Mouse (Mus musculus) stomach, embryonic 15.5 days (tissue): Measurements from ENCODE around the gene Thsd7a. TPM values are rescaled to one million over a fixed set of nuclear protein-coding genes. Genes with fewer than 3 reads are reported as not detected.

Experiments used
- ATAC-seq: fragments of 200-750 bp; cut with Nextera tagmentation; 2 replicates; pipeline ENCODE4 v1.8.0; 2017; ENCODE audit warnings: low read depth, moderate number of reproducible peaks, moderate TSS enrichment; ENCODE audit not compliant: insufficient read depth, low FRiP score
- H3K27ac ChIP-seq: fragments of 300-500 bp; sonication (generic); 2 replicates; pipeline ENCODE4 v1.5.1; 2015; ENCODE audit warnings: mild to moderate bottlenecking, inconsistent platforms
- H3K27me3 ChIP-seq: fragments of 300-500 bp; sonication (generic); replicated peaks from 2 replicates; pipeline ENCODE4 v1.6.1; 2015; ENCODE audit warnings: inconsistent platforms
- H3K36me3 ChIP-seq: fragments of 300-500 bp; sonication (generic); 2 replicates; pipeline ENCODE4 v1.6.1; 2015; ENCODE audit warnings: inconsistent platforms
- H3K4me1 ChIP-seq: fragments of 300-500 bp; sonication (generic); 2 replicates; pipeline ENCODE4 v1.6.1; 2015; ENCODE audit warnings: inconsistent platforms
- H3K4me2 ChIP-seq: fragments of 300-500 bp; sonication (generic); 2 replicates; pipeline ENCODE4 v1.6.1; 2015; ENCODE audit warnings: mild to moderate bottlenecking, inconsistent platforms
- H3K4me3 ChIP-seq: fragments of 300-500 bp; sonication (generic); replicated peaks from 2 replicates; pipeline ENCODE4 v1.5.1; 2015; ENCODE audit warnings: inconsistent platforms
- H3K9ac ChIP-seq: fragments of 300-500 bp; sonication (generic); 2 replicates; pipeline ENCODE4 v1.6.1; 2015; ENCODE audit warnings: inconsistent platforms
- H3K9me3 ChIP-seq: fragments of 300-500 bp; sonication (generic); 2 replicates; pipeline ENCODE4 v1.6.1; 2016; ENCODE audit warnings: inconsistent platforms
- WGBS: fragments of 180-500 bp; shearing (Covaris S2); methylation state at CpG from one replicate; pipeline ENCODE4 v1.1.7; 2015; 5-methylcytosine and 5-hydroxymethylcytosine counted together
- polyA plus RNA-seq: library from polyadenylated mRNA; unstranded; fragments of >200 nt; fragmentation: Nextera tagmentation; extraction: Ambion mirVana; gene quantifications from 2 replicates; pipeline ENCODE4 v1.2.1, GENCODE M21; 2015

Thsd7a gene
- polyA plus RNA-seq, 1 experiment from 2014 or later: 3.4 TPM

GRCm38 (mm10) chr6:12551176-12551575, 198.0 kb downstream of the Thsd7a start:
- Histone ChIP-seq H3K9ac (no peak overlapping the region), H3K4me3 (no peak overlapping the region), H3K9me3 (no peaks in the 10 kb centered on the region), H3K4me2 (no peak overlapping the region), H3K4me1 (no peaks in the 10 kb centered on the region), H3K27me3 (no peaks in the 10 kb centered on the region), H3K27ac (no peak overlapping the region), H3K36me3 (no peaks in the 10 kb centered on the region)
- 73% methylated on average over 3 of the region's 3 CpGs for WGBS
- ATAC-seq: no peak

- ATAC-seq: no peak
- Histone ChIP-seq H3K4me3 (no peak overlapping the region), H3K4me1 (no peaks in the 10 kb centered on the region), H3K9me3 (no peaks in the 10 kb centered on the region), H3K36me3 (no peaks in the 10 kb centered on the region), H3K9ac (no peak overlapping the region), H3K27me3 (no peaks in the 10 kb centered on the region), H3K4me2 (no peak overlapping the region), H3K27ac (no peak overlapping the region)
- WGBS: 74% methylated on average over 4 of the region's 4 CpGs
Measured at GRCm38 (mm10) chr6:12550054-12550655, 199.1 kb downstream of the Thsd7a start.

- no peak overlapping the region for H3K4me3 ChIP-seq
- no peak overlapping the region for H3K9ac ChIP-seq
- no peak overlapping the region for H3K4me2 ChIP-seq
- H3K9me3 ChIP-seq: no peaks in the 10 kb centered on the region
- WGBS: 41% methylated on average over 5 of the region's 5 CpGs
- H3K27me3 ChIP-seq: no peaks in the 10 kb centered on the region
- no peaks in the 10 kb centered on the region for H3K4me1 ChIP-seq
- H3K27ac ChIP-seq: no peak overlapping the region
- no peaks in the 10 kb centered on the region for H3K36me3 ChIP-seq
- ATAC-seq: no peak; the same call in 1 of the 2 replicates
Measured at GRCm38 (mm10) chr6:12544096-12544495, 205.1 kb downstream of the Thsd7a start.

- Histone ChIP-seq H3K4me2 (no peak overlapping the region), H3K9ac (no peak overlapping the region), H3K27ac (no peak overlapping the region), H3K4me1 (no peaks in the 10 kb centered on the region), H3K4me3 (no peak overlapping the region), H3K36me3 (no peaks in the 10 kb centered on the region), H3K27me3 (no peaks in the 10 kb centered on the region), H3K9me3 (no peaks in the 10 kb centered on the region)
- WGBS: 70% methylated on average over 3 of the region's 3 CpGs
- ATAC-seq: no peak
Measured at GRCm38 (mm10) chr6:12542496-12542895, 206.7 kb downstream of the Thsd7a start.

- no peaks in the 10 kb centered on the region for H3K4me1 ChIP-seq
- H3K9ac ChIP-seq: no peak overlapping the region
- no peak for ATAC-seq
- H3K27me3 ChIP-seq: no peaks in the 10 kb centered on the region
- H3K9me3 ChIP-seq: no peaks in the 10 kb centered on the region
- no peak overlapping the region for H3K4me3 ChIP-seq
- no peaks in the 10 kb centered on the region for H3K36me3 ChIP-seq
- no peak overlapping the region for H3K27ac ChIP-seq
- no peak overlapping the region for H3K4me2 ChIP-seq
Measured at GRCm38 (mm10) chr6:12519121-12519520, 230.1 kb downstream of the Thsd7a start.

- no peak overlapping the region for H3K9ac ChIP-seq
- ATAC-seq: no peak
- no peak overlapping the region for H3K4me2 ChIP-seq
- 85% methylated on average over 9 of the region's 9 CpGs for WGBS
- no peaks in the 10 kb centered on the region for H3K36me3 ChIP-seq
- H3K27ac ChIP-seq: no peak overlapping the region
- no peaks in the 10 kb centered on the region for H3K9me3 ChIP-seq
- no peaks in the 10 kb centered on the region for H3K27me3 ChIP-seq
- H3K4me1 ChIP-seq: no peaks in the 10 kb centered on the region
- H3K4me3 ChIP-seq: no peak overlapping the region
Measured at GRCm38 (mm10) chr6:12518283-12518903, 230.8 kb downstream of the Thsd7a start.

GRCm38 (mm10) chr6:12517726-12518125, 231.5 kb downstream of the Thsd7a start:
- no peaks in the 10 kb centered on the region for H3K27me3 ChIP-seq
- no peak for ATAC-seq
- H3K4me2 ChIP-seq: no peak overlapping the region
- H3K9ac ChIP-seq: no peak overlapping the region
- no peaks in the 10 kb centered on the region for H3K4me1 ChIP-seq
- no peak overlapping the region for H3K4me3 ChIP-seq
- no peaks in the 10 kb centered on the region for H3K9me3 ChIP-seq
- no peak overlapping the region for H3K27ac ChIP-seq
- H3K36me3 ChIP-seq: no peaks in the 10 kb centered on the region

GRCm38 (mm10) chr6:12506877-12507276, 242.3 kb downstream of the Thsd7a start:
- Histone ChIP-seq H3K27ac (no peak overlapping the region), H3K4me3 (no peak overlapping the region), H3K9me3 (no peaks in the 10 kb centered on the region), H3K36me3 (no peaks in the 10 kb centered on the region), H3K9ac (no peak overlapping the region), H3K4me2 (no peak overlapping the region), H3K4me1 (no peaks in the 10 kb centered on the region), H3K27me3 (no peaks in the 10 kb centered on the region)
- 70% methylated on average over 2 of the region's 2 CpGs for WGBS
- no peak for ATAC-seq

GRCm38 (mm10) chr6:12503867-12504266, 245.3 kb downstream of the Thsd7a start:
- Histone ChIP-seq H3K9me3 (no peaks in the 10 kb centered on the region), H3K27ac (no peak overlapping the region), H3K27me3 (no peaks in the 10 kb centered on the region), H3K36me3 (no peaks in the 10 kb centered on the region), H3K4me2 (no peak overlapping the region), H3K9ac (no peak overlapping the region), H3K4me3 (no peak overlapping the region), H3K4me1 (no peaks in the 10 kb centered on the region)
- no peak for ATAC-seq
- 83% methylated on average over 7 of the region's 7 CpGs for WGBS

- Histone ChIP-seq H3K36me3 (no peaks in the 10 kb centered on the region), H3K9me3 (no peaks in the 10 kb centered on the region), H3K4me3 (no peak overlapping the region), H3K4me1 (no peaks in the 10 kb centered on the region), H3K9ac (no peak overlapping the region), H3K27ac (no peak overlapping the region), H3K4me2 (no peak overlapping the region), H3K27me3 (no peaks in the 10 kb centered on the region)
- no peak for ATAC-seq
- 77% methylated on average over 7 of the region's 7 CpGs for WGBS
Measured at GRCm38 (mm10) chr6:12500888-12501287, 248.3 kb downstream of the Thsd7a start.

- no peaks in the 10 kb centered on the region for H3K36me3 ChIP-seq
- no peak for ATAC-seq
- H3K4me3 ChIP-seq: no peak overlapping the region
Measured at GRCm38 (mm10) chr6:12499866-12500265, 249.3 kb downstream of the Thsd7a start.

GRCm38 (mm10) chr6:12493571-12493970, 255.6 kb downstream of the Thsd7a start:
- H3K27ac ChIP-seq: no peak overlapping the region
- no peaks in the 10 kb centered on the region for H3K27me3 ChIP-seq
- no peak overlapping the region for H3K4me3 ChIP-seq
- no peaks in the 10 kb centered on the region for H3K36me3 ChIP-seq
- no peak for ATAC-seq
- no peaks in the 10 kb centered on the region for H3K4me1 ChIP-seq
- H3K9ac ChIP-seq: no peak overlapping the region
- no peaks in the 10 kb centered on the region for H3K9me3 ChIP-seq
- 74% methylated on average over 1 of the region's 1 CpGs for WGBS
- no peak overlapping the region for H3K4me2 ChIP-seq

More at GRCm38 (mm10) chr6:12499866-12500265, 249.3 kb downstream of the Thsd7a start:
- no peaks in the 10 kb centered on the region for H3K27me3 ChIP-seq
- no peaks in the 10 kb centered on the region for H3K4me1 ChIP-seq
- H3K27ac ChIP-seq: no peak overlapping the region
- no peaks in the 10 kb centered on the region for H3K9me3 ChIP-seq
- H3K9ac ChIP-seq: no peak overlapping the region
- H3K4me2 ChIP-seq: no peak overlapping the region

- Histone ChIP-seq H3K4me3 (no peak overlapping the region), H3K27me3 (no peaks in the 10 kb centered on the region), H3K36me3 (no peaks in the 10 kb centered on the region), H3K4me2 (no peak overlapping the region), H3K27ac (no peak overlapping the region), H3K9me3 (no peaks in the 10 kb centered on the region), H3K4me1 (no peaks in the 10 kb centered on the region), H3K9ac (no peak overlapping the region)
- 59% methylated on average over 1 of the region's 1 CpGs for WGBS
- ATAC-seq: no peak
Measured at GRCm38 (mm10) chr6:12488882-12489281, 260.3 kb downstream of the Thsd7a start.
